18 mouse cellular contexts compared by ENCODE assay signal in genomic region chr4:152350722-152351421, GRCm38 (mm10). TPM values are rescaled to one million over a fixed set of nuclear protein-coding genes. Genes with fewer than 3 reads are reported as not detected.
A peak's percentile ranks its signal among the peaks of the same experiment; 100 is the strongest.
DNase-seq lines count a peak whose midpoint lies in the region; ATAC-seq and TF ChIP-seq lines count a peak whose summit lies in the region.
"Had no signal": no experiment of that assay in that cellular context is flagged by ENCODE, and none has a peak within 500 bp of the region (broad histone marks: within the 10 kb centered on the region; RNA-seq: fewer than 3 reads in every experiment).

No protein-coding gene starts in this region.

- peak; percentile 7 for ATAC-seq in forebrain, embryonic 12.5 days (ENCODE audit: low FRiP score)
- ATAC-seq in forebrain, embryonic 11.5 days (replicated peaks; ENCODE audit: low FRiP score) = no peak
- ATAC-seq in midbrain, embryonic 11.5 days (ENCODE audit: low FRiP score) = peak; percentile 20; the same call in 1 of the 2 replicates
- peak; percentile 85 for ATAC-seq in intestine, embryonic 15.5 days
- ATAC-seq: activated CD4-positive, CD25-positive, alpha-beta regulatory T cell, adult 4 months had no signal

- H3K4me3 ChIP-seq in forebrain, embryonic 12.5 days (replicated peaks) = no peak overlapping the region
- no peak overlapping the region for H3K4me3 ChIP-seq in forebrain, embryonic 11.5 days (ENCODE audit: low read depth, low read length)
- no peak overlapping the region for H3K4me3 ChIP-seq in midbrain, embryonic 11.5 days (ENCODE audit: low read depth, low read length)
- H3K4me3 ChIP-seq in midbrain, embryonic 10.5 days = no peak overlapping the region
- H3K4me3 ChIP-seq in intestine, embryonic 15.5 days (replicated peaks) = no peak overlapping the region
- 0 out of 2 replicates have a peak overlapping the region, but pooled peaks have one; percentile 6 for H3K4me3 ChIP-seq in olfactory bulb, adult 2 months (ENCODE audit: insufficient read depth, low read depth, low read length)
- H3K4me3 ChIP-seq: embryonic facial prominence, embryonic 15.5 days; heart, embryonic 13.5 days; limb, embryonic 10.5 days; liver, embryonic 15.5 days had no signal

- peak overlapping the region; percentile 84 for H3K27ac ChIP-seq in forebrain, embryonic 12.5 days
- H3K27ac ChIP-seq in forebrain, embryonic 11.5 days (ENCODE audit: low read depth, low read length) = no peak overlapping the region
- no peak overlapping the region for H3K27ac ChIP-seq in midbrain, embryonic 11.5 days (ENCODE audit: low read depth, low read length)
- H3K27ac ChIP-seq in midbrain, embryonic 10.5 days (replicated peaks) = no peak overlapping the region
- H3K27ac ChIP-seq in intestine, embryonic 15.5 days = no peak overlapping the region
- peak overlapping the region; percentile 74 for H3K27ac ChIP-seq in olfactory bulb, adult 2 months (ENCODE audit: insufficient read depth, low read depth, low read length)
- H3K27ac ChIP-seq: embryonic facial prominence, embryonic 15.5 days; heart, embryonic 13.5 days; limb, embryonic 10.5 days; liver, embryonic 15.5 days; macrophage; stomach, postnatal 0 days had no signal

- peaks cover 32% of the 10 kb centered on the region for H3K4me1 ChIP-seq in forebrain, embryonic 12.5 days
- H3K4me1 ChIP-seq in forebrain, embryonic 11.5 days (replicated peaks; ENCODE audit: control insufficient read depth, insufficient read depth, low read length) = peaks cover 9% of the 10 kb centered on the region
- peaks cover 5% of the 10 kb centered on the region for H3K4me1 ChIP-seq in midbrain, embryonic 11.5 days (ENCODE audit: control insufficient read depth, insufficient read depth, low read length)
- peaks cover 26% of the 10 kb centered on the region for H3K4me1 ChIP-seq in midbrain, embryonic 10.5 days
- H3K4me1 ChIP-seq in intestine, embryonic 15.5 days (replicated peaks) = peaks cover 22% of the 10 kb centered on the region
- peaks cover 81% of the 10 kb centered on the region for H3K4me1 ChIP-seq in olfactory bulb, adult 2 months (ENCODE audit: control insufficient read depth, insufficient read depth, low read length)
- H3K4me1 ChIP-seq: liver, embryonic 15.5 days had no signal

- H3K4me2 ChIP-seq in forebrain, embryonic 12.5 days = peak overlapping the region; percentile 26
- no peak overlapping the region for H3K4me2 ChIP-seq in forebrain, embryonic 11.5 days (ENCODE audit: low read depth, low read length, severe bottlenecking)
- H3K4me2 ChIP-seq in midbrain, embryonic 11.5 days = no peak overlapping the region
- peak overlapping the region; percentile 34; the same call in 1 of the 2 replicates for H3K4me2 ChIP-seq in intestine, embryonic 15.5 days (replicated peaks)
- H3K4me2 ChIP-seq: heart, embryonic 13.5 days; liver, embryonic 15.5 days had no signal

- WGBS in forebrain, embryonic 12.5 days = 38% methylated on average over 8 of the region's 8 CpGs
- WGBS in forebrain, embryonic 11.5 days = 38% methylated on average over 8 of the region's 8 CpGs
- 34% methylated on average over 8 of the region's 8 CpGs for WGBS in midbrain, embryonic 11.5 days
- WGBS in midbrain, embryonic 10.5 days = 36% methylated on average over 8 of the region's 8 CpGs
- 16% methylated on average over 8 of the region's 8 CpGs for WGBS in intestine, embryonic 15.5 days
- 26% methylated on average over 8 of the region's 8 CpGs for WGBS in olfactory bulb, adult 2 months

- no peak for TF ChIP-seq POLR2A in olfactory bulb, adult 2 months (IDR thresholded peaks at IDR 0.05; ENCODE audit: insufficient read depth, low read depth, low read length)

- H3K36me3 ChIP-seq in forebrain, embryonic 12.5 days (replicated peaks) = no peaks in the 10 kb centered on the region
- no peaks in the 10 kb centered on the region for H3K36me3 ChIP-seq in forebrain, embryonic 11.5 days (ENCODE audit: control insufficient read depth, insufficient read depth, low read length)
- H3K36me3 ChIP-seq in midbrain, embryonic 11.5 days (ENCODE audit: control insufficient read depth, insufficient read depth, low read length) = no peaks in the 10 kb centered on the region
- H3K36me3 ChIP-seq in midbrain, embryonic 10.5 days = no peaks in the 10 kb centered on the region
- H3K36me3 ChIP-seq in intestine, embryonic 15.5 days = no peaks in the 10 kb centered on the region
- H3K36me3 ChIP-seq: embryonic facial prominence, embryonic 15.5 days; G1E; heart, embryonic 13.5 days; limb, embryonic 10.5 days; liver, embryonic 15.5 days had no signal

- H3K27me3 ChIP-seq in forebrain, embryonic 12.5 days = peaks cover 57% of the 10 kb centered on the region
- peaks cover 2% of the 10 kb centered on the region; the same call in 1 of the 2 replicates for H3K27me3 ChIP-seq in forebrain, embryonic 11.5 days (ENCODE audit: control insufficient read depth, insufficient read depth, low read length)
- peaks cover 7% of the 10 kb centered on the region for H3K27me3 ChIP-seq in midbrain, embryonic 11.5 days (ENCODE audit: control insufficient read depth, insufficient read depth, low read length)
- peaks cover 69% of the 10 kb centered on the region for H3K27me3 ChIP-seq in midbrain, embryonic 10.5 days (ENCODE audit: low read depth, poor library complexity, severe bottlenecking)
- peaks cover 11% of the 10 kb centered on the region for H3K27me3 ChIP-seq in intestine, embryonic 15.5 days (replicated peaks)

- DNase-seq in forebrain, embryonic 11.5 days (ENCODE audit: low spot score) = no peak
- no peak for DNase-seq in midbrain, embryonic 11.5 days (ENCODE audit: low spot score, missing footprints)
- DNase-seq in midbrain, embryonic 10.5 days (ENCODE audit: low spot score) = no peak
- no peak for DNase-seq in thymus, postnatal 4 days
- no peak for DNase-seq in natural killer cell, adult 2 months (ENCODE audit: low spot score in 2 of 2)
- DNase-seq: gastrocnemius, postnatal 10 days; kidney, postnatal 36 days had no signal

- H3K9me3 ChIP-seq in forebrain, embryonic 12.5 days = no peaks in the 10 kb centered on the region
- H3K9me3 ChIP-seq in forebrain, embryonic 11.5 days (ENCODE audit: control insufficient read depth, low read length) = no peaks in the 10 kb centered on the region
- no peaks in the 10 kb centered on the region for H3K9me3 ChIP-seq in midbrain, embryonic 11.5 days (ENCODE audit: control insufficient read depth, low read length)
- no peaks in the 10 kb centered on the region for H3K9me3 ChIP-seq in midbrain, embryonic 10.5 days (replicated peaks)
- no peaks in the 10 kb centered on the region for H3K9me3 ChIP-seq in intestine, embryonic 15.5 days
- H3K9me3 ChIP-seq: embryonic facial prominence, embryonic 15.5 days; heart, embryonic 13.5 days; limb, embryonic 10.5 days; liver, embryonic 15.5 days had no signal

- H3K9ac ChIP-seq in forebrain, embryonic 12.5 days = no peak overlapping the region
- H3K9ac ChIP-seq in forebrain, embryonic 11.5 days (ENCODE audit: low read length) = no peak overlapping the region
- H3K9ac ChIP-seq in midbrain, embryonic 11.5 days (ENCODE audit: low read length) = no peak overlapping the region
- no peak overlapping the region for H3K9ac ChIP-seq in intestine, embryonic 15.5 days
- H3K9ac ChIP-seq: embryonic facial prominence, embryonic 15.5 days; heart, embryonic 13.5 days; liver, embryonic 15.5 days had no signal

- no peak for TF ChIP-seq CTCF in olfactory bulb, adult 2 months (IDR thresholded peaks at IDR 0.05; ENCODE audit: insufficient read depth, low read depth, low read length)

RNA-seq across cellular contexts. Expression of gene Chd5, which starts 12.4 kb away (rescaled TPM):
- polyA plus RNA-seq in forebrain, embryonic 12.5 days (2016; fragmentation: Nextera tagmentation; extraction: Ambion mirVana) = 6.8 and 7.4 TPM in 2 replicates
- polyA plus RNA-seq in forebrain, embryonic 11.5 days (2014; fragmentation: Nextera tagmentation; extraction: Ambion mirVana) = 1.3 and 1.5 TPM in 2 replicates
- 0.56 and 0.66 TPM in 2 replicates for polyA plus RNA-seq in midbrain, embryonic 11.5 days (2014; fragmentation: Nextera tagmentation; extraction: Ambion mirVana)
- polyA plus RNA-seq in midbrain, embryonic 10.5 days (2016; fragmentation: Nextera tagmentation; extraction: Ambion mirVana) = 0.07 and 0.12 TPM in 2 replicates
- 1.9 and 2.8 TPM in 2 replicates for polyA plus RNA-seq in intestine, embryonic 15.5 days (2015; fragmentation: Nextera tagmentation; extraction: Ambion mirVana)
- 36.3 TPM in 1 of 2 replicates, not detected in the other for polyA plus RNA-seq in olfactory bulb, adult 2 months (2012; ENCODE audit: insufficient read depth, insufficient read length, low replicate concordance, missing spikeins)

RNA-seq across cellular contexts. Expression of gene Rpl22, which starts 25.3 kb away (rescaled TPM):
- 319 and 331 TPM in 2 replicates for polyA plus RNA-seq in forebrain, embryonic 12.5 days (2016; fragmentation: Nextera tagmentation; extraction: Ambion mirVana)
- 310 and 360 TPM in 2 replicates for polyA plus RNA-seq in forebrain, embryonic 11.5 days (2014; fragmentation: Nextera tagmentation; extraction: Ambion mirVana)
- polyA plus RNA-seq in midbrain, embryonic 11.5 days (2014; fragmentation: Nextera tagmentation; extraction: Ambion mirVana) = 357 and 368 TPM in 2 replicates
- 282 and 358 TPM in 2 replicates for polyA plus RNA-seq in midbrain, embryonic 10.5 days (2016; fragmentation: Nextera tagmentation; extraction: Ambion mirVana)
- polyA plus RNA-seq in intestine, embryonic 15.5 days (2015; fragmentation: Nextera tagmentation; extraction: Ambion mirVana) = 371 and 424 TPM in 2 replicates
- not detected in 2 replicates for polyA plus RNA-seq in olfactory bulb, adult 2 months (2012; ENCODE audit: insufficient read depth, insufficient read length, low replicate concordance, missing spikeins)

RNA-seq across cellular contexts. Expression of gene Rnf207, which starts 32.1 kb away (rescaled TPM):
- 1.5 and 2.7 TPM in 2 replicates for polyA plus RNA-seq in forebrain, embryonic 12.5 days (2016; fragmentation: Nextera tagmentation; extraction: Ambion mirVana)
- polyA plus RNA-seq in forebrain, embryonic 11.5 days (2014; fragmentation: Nextera tagmentation; extraction: Ambion mirVana) = 0.60 and 1.2 TPM in 2 replicates
- polyA plus RNA-seq in midbrain, embryonic 11.5 days (2014; fragmentation: Nextera tagmentation; extraction: Ambion mirVana) = 1.1 and 1.7 TPM in 2 replicates
- 1.5 and 2.4 TPM in 2 replicates for polyA plus RNA-seq in midbrain, embryonic 10.5 days (2016; fragmentation: Nextera tagmentation; extraction: Ambion mirVana)
- 2.1 and 2.5 TPM in 2 replicates for polyA plus RNA-seq in intestine, embryonic 15.5 days (2015; fragmentation: Nextera tagmentation; extraction: Ambion mirVana)
- not detected in 2 replicates for polyA plus RNA-seq in olfactory bulb, adult 2 months (2012; ENCODE audit: insufficient read depth, insufficient read length, low replicate concordance, missing spikeins)
- polyA plus RNA-seq: activated CD4-positive, CD25-positive, alpha-beta regulatory T cell, adult 4 months; G1E; macrophage had no signal

RNA-seq across cellular contexts. Expression of gene Icmt, which starts 53.8 kb away (rescaled TPM):
- 20.3 and 21.3 TPM in 2 replicates for polyA plus RNA-seq in forebrain, embryonic 12.5 days (2016; fragmentation: Nextera tagmentation; extraction: Ambion mirVana)
- polyA plus RNA-seq in forebrain, embryonic 11.5 days (2014; fragmentation: Nextera tagmentation; extraction: Ambion mirVana) = 22.1 and 23.6 TPM in 2 replicates
- polyA plus RNA-seq in midbrain, embryonic 11.5 days (2014; fragmentation: Nextera tagmentation; extraction: Ambion mirVana) = 18.1 and 19.8 TPM in 2 replicates
- 26.8 and 27.6 TPM in 2 replicates for polyA plus RNA-seq in midbrain, embryonic 10.5 days (2016; fragmentation: Nextera tagmentation; extraction: Ambion mirVana)
- polyA plus RNA-seq in intestine, embryonic 15.5 days (2015; fragmentation: Nextera tagmentation; extraction: Ambion mirVana) = 17.3 and 17.6 TPM in 2 replicates
- polyA plus RNA-seq in olfactory bulb, adult 2 months (2012; ENCODE audit: insufficient read depth, insufficient read length, low replicate concordance, missing spikeins) = not detected in 2 replicates

RNA-seq across cellular contexts. Expression of gene Hes3, which starts 59.4 kb away (rescaled TPM):
- 0.43 and 0.46 TPM in 2 replicates for polyA plus RNA-seq in forebrain, embryonic 12.5 days (2016; fragmentation: Nextera tagmentation; extraction: Ambion mirVana)
- polyA plus RNA-seq in forebrain, embryonic 11.5 days (2014; fragmentation: Nextera tagmentation; extraction: Ambion mirVana) = 0.53 and 1.0 TPM in 2 replicates
- 8.6 and 12.6 TPM in 2 replicates for polyA plus RNA-seq in midbrain, embryonic 11.5 days (2014; fragmentation: Nextera tagmentation; extraction: Ambion mirVana)
- 26.3 and 30.9 TPM in 2 replicates for polyA plus RNA-seq in midbrain, embryonic 10.5 days (2016; fragmentation: Nextera tagmentation; extraction: Ambion mirVana)
- polyA plus RNA-seq in intestine, embryonic 15.5 days (2015; fragmentation: Nextera tagmentation; extraction: Ambion mirVana) = not detected in 2 replicates
- not detected in 2 replicates for polyA plus RNA-seq in olfactory bulb, adult 2 months (2012; ENCODE audit: insufficient read depth, insufficient read length, low replicate concordance, missing spikeins)
- polyA plus RNA-seq: activated CD4-positive, CD25-positive, alpha-beta regulatory T cell, adult 4 months; embryonic facial prominence, embryonic 15.5 days; G1E; heart, embryonic 13.5 days; limb, embryonic 10.5 days; liver, embryonic 15.5 days; macrophage; stomach, postnatal 0 days had no signal

Comparison
In these comparisons a context has a peak if more than half of its experiments do, and no peak if none do; other contexts are left out.
1. H3K27ac ChIP-seq: peak in forebrain, embryonic 12.5 days (single experiment) and olfactory bulb, adult 2 months (single experiment); none in forebrain, embryonic 11.5 days (single experiment), midbrain, embryonic 11.5 days (single experiment), midbrain, embryonic 10.5 days (single experiment) and intestine, embryonic 15.5 days (single experiment).
2. H3K4me2 ChIP-seq: peak in forebrain, embryonic 12.5 days (single experiment) and intestine, embryonic 15.5 days (single experiment); none in forebrain, embryonic 11.5 days (single experiment) and midbrain, embryonic 11.5 days (single experiment).